Mouse (Mus musculus) cerebellum, adult 2 months (tissue): ENCODE results near the gene Map6. TPM values are rescaled to one million over a fixed set of nuclear protein-coding genes. Genes with fewer than 3 reads are reported as not detected.

ENCODE experiments used
- DNase-seq, 2 experiments: peaks; one replicate each; pipeline ENCODE4 v3.0.0; 2021
- H3K27ac ChIP-seq: fragments of 200-500 bp; 2 replicates; pipeline ENCODE4 v1.5.1; 2012; ENCODE audit warnings: low read length, control low read depth, inconsistent platforms; ENCODE audit not compliant: insufficient read depth
- H3K27me3 ChIP-seq: fragments of 200-500 bp; 2 replicates; pipeline ENCODE4 v1.6.1; 2012; ENCODE audit warnings: inconsistent platforms, mild to moderate bottlenecking, low read length, moderate library complexity; ENCODE audit not compliant: control insufficient read depth, insufficient read depth
- H3K4me1 ChIP-seq: fragments of 200-500 bp; 2 replicates; pipeline ENCODE4 v1.6.1; 2011; ENCODE audit warnings: low read length; ENCODE audit not compliant: control insufficient read depth, insufficient read depth
- H3K4me3 ChIP-seq: fragments of 200-500 bp; replicated peaks from 2 replicates; pipeline ENCODE3; 2011; ENCODE audit warnings: mild to moderate bottlenecking, low read depth, low read length, control low read depth; ENCODE audit not compliant: insufficient read depth
- CTCF ChIP-seq: fragments of 200-500 bp; IDR thresholded peaks from 2 replicates; pipeline ENCODE4 v1.5.1; 2011; ENCODE audit warnings: low read depth, mild to moderate bottlenecking, control low read depth, low read length, moderate library complexity, borderline replicate concordance; ENCODE audit not compliant: insufficient read depth
- POLR2A ChIP-seq: fragments of 200-500 bp; IDR thresholded peaks from 2 replicates; pipeline ENCODE4 v1.6.1; 2011; ENCODE audit warnings: low read length, control low read depth, borderline replicate concordance; ENCODE audit not compliant: insufficient read depth
- WGBS: fragments of 180-500 bp; shearing (Covaris S2); methylation state at CpG from one replicate; pipeline ENCODE4 v1.1.7; 2018; 5-methylcytosine and 5-hydroxymethylcytosine counted together
- polyA plus RNA-seq: library from polyadenylated mRNA; depleted of rRNA; stranded (reverse); fragments of >200 nt; gene quantifications from 2 replicates; pipeline ENCODE4 v1.2.3, GENCODE M21; 2012

The Map6 gene
- polyA plus RNA-seq, 1 experiment: 78.9 TPM

GRCm38 (mm10) chr7:99249582-99249911 is 17.7 kb upstream of the Map6 start:
- Histone ChIP-seq H3K27ac (no peak overlapping the region), H3K4me3 (peak overlapping the region; percentile 28), H3K4me1 (no peaks in the 10 kb centered on the region), H3K27me3 (no peaks in the 10 kb centered on the region)
- peak; percentile 53 to 60 for DNase-seq
- WGBS: 4% methylated on average over 10 of the region's 10 CpGs
- no peak for TF ChIP-seq POLR2A
- TF ChIP-seq CTCF: peak; percentile 74; the same call in 1 of the 2 replicates

GRCm38 (mm10) chr7:99250386-99250785 is 16.9 kb upstream of the Map6 start:
- WGBS: 51% methylated on average over 9 of the region's 9 CpGs
- no peak for TF ChIP-seq POLR2A
- no peak for TF ChIP-seq CTCF
- Histone ChIP-seq H3K27ac (no peak overlapping the region), H3K4me3 (no peak overlapping the region), H3K27me3 (no peaks in the 10 kb centered on the region), H3K4me1 (no peaks in the 10 kb centered on the region)
- no peak for DNase-seq

- Histone ChIP-seq H3K27me3 (no peaks in the 10 kb centered on the region), H3K4me3 (no peak overlapping the region), H3K27ac (no peak overlapping the region), H3K4me1 (no peaks in the 10 kb centered on the region)
- DNase-seq: no peak
- TF ChIP-seq POLR2A: no peak
- TF ChIP-seq CTCF: no peak
- WGBS: 82% methylated on average over 7 of the region's 7 CpGs
Observed at GRCm38 (mm10) chr7:99255006-99255405, 12.2 kb upstream of the Map6 start.

- no peak for DNase-seq
Observed at GRCm38 (mm10) chr7:99261900-99262299, 5.3 kb upstream of the Map6 start.

GRCm38 (mm10) chr7:99263509-99263908 is 3.7 kb upstream of the Map6 start:
- TF ChIP-seq POLR2A (no peak), CTCF (no peak)
- Histone ChIP-seq H3K4me3 (no peak overlapping the region), H3K27ac (no peak overlapping the region), H3K27me3 (no peaks in the 10 kb centered on the region), H3K4me1 (no peaks in the 10 kb centered on the region)
- no peak for DNase-seq
- WGBS: 83% methylated on average over 4 of the region's 4 CpGs

More at GRCm38 (mm10) chr7:99261900-99262299, 5.3 kb upstream of the Map6 start:
- 71% methylated on average over 3 of the region's 3 CpGs for WGBS
- H3K27me3 ChIP-seq: no peaks in the 10 kb centered on the region
- TF ChIP-seq CTCF (no peak), POLR2A (no peak)
- no peak overlapping the region for H3K27ac ChIP-seq
- no peaks in the 10 kb centered on the region for H3K4me1 ChIP-seq
- H3K4me3 ChIP-seq: no peak overlapping the region

GRCm38 (mm10) chr7:99264597-99264996 is 2.6 kb upstream of the Map6 start:
- no peak overlapping the region for H3K4me3 ChIP-seq
- no peak for DNase-seq
- H3K4me1 ChIP-seq: no peaks in the 10 kb centered on the region; the same call in 1 of the 2 replicates
- H3K27me3 ChIP-seq: no peaks in the 10 kb centered on the region
- no peak overlapping the region for H3K27ac ChIP-seq
- TF ChIP-seq POLR2A: no peak
- no peak for TF ChIP-seq CTCF

GRCm38 (mm10) chr7:99267897-99268505 is 754 bp downstream of the Map6 start:
- TF ChIP-seq POLR2A (0 out of 2 replicates have a peak, but pooled peaks have one; percentile 34), CTCF (no peak)
- peak; percentile 80 to 82 for DNase-seq
- Histone ChIP-seq H3K27me3 (no peaks in the 10 kb centered on the region), H3K4me3 (peak overlapping the region; percentile 75), H3K4me1 (peaks cover 13% of the 10 kb centered on the region), H3K27ac (peak overlapping the region; percentile 80)
- WGBS: under 1% methylated on average over 59 of the region's 59 CpGs

- DNase-seq: no peak
- Histone ChIP-seq H3K4me1 (peaks cover 13% of the 10 kb centered on the region), H3K27ac (0 out of 2 replicates have a peak overlapping the region, but pooled peaks have one; percentile 13), H3K27me3 (no peaks in the 10 kb centered on the region), H3K4me3 (peak overlapping the region; percentile 75)
- no peak for TF ChIP-seq CTCF
- TF ChIP-seq POLR2A: no peak
- WGBS: under 1% methylated on average over 29 of the region's 29 CpGs
Observed at GRCm38 (mm10) chr7:99268506-99268900, 1.3 kb downstream of the Map6 start.
